Mouse (Mus musculus) embryonic facial prominence, embryonic 11.5 days (tissue): ENCODE data around the gene Mmp10. TPM values are rescaled to one million over a fixed set of nuclear protein-coding genes. Genes with fewer than 3 reads are reported as not detected.

Experiments
- ATAC-seq: fragments of 200-750 bp; cut with Nextera tagmentation; replicated peaks from 2 replicates; pipeline ENCODE4 v1.8.0; 2017; ENCODE audit warnings: low read depth; ENCODE audit not compliant: insufficient number of reproducible peaks, low FRiP score, low TSS enrichment
- DNase-seq: peaks from one replicate; pipeline ENCODE4 v3.0.0-alpha.2; 2015; ENCODE audit warnings: low spot score
- H3K27ac ChIP-seq: fragments of 300-500 bp; sonication (generic); replicated peaks from 2 replicates; pipeline ENCODE4 v1.5.1; 2014; ENCODE audit warnings: mild to moderate bottlenecking, low read depth, low read length, control low read depth
- H3K27me3 ChIP-seq: fragments of 300-500 bp; sonication (generic); 2 replicates; pipeline ENCODE4 v1.6.1; 2014; ENCODE audit warnings: mild to moderate bottlenecking, low read length, moderate library complexity, mixed read lengths; ENCODE audit not compliant: control insufficient read depth, insufficient read depth
- H3K36me3 ChIP-seq: fragments of 300-500 bp; sonication (generic); replicated peaks from 2 replicates; pipeline ENCODE4 v1.6.1; 2014; ENCODE audit warnings: low read depth, mild to moderate bottlenecking, low read length, moderate library complexity, mixed read lengths; ENCODE audit not compliant: control insufficient read depth, insufficient read depth
- H3K4me1 ChIP-seq: fragments of 300-500 bp; sonication (generic); 2 replicates; pipeline ENCODE4 v1.6.1; 2014; ENCODE audit warnings: low read length, mixed read lengths; ENCODE audit not compliant: control insufficient read depth, insufficient read depth
- H3K4me2 ChIP-seq: fragments of 300-500 bp; sonication (generic); 2 replicates; pipeline ENCODE4 v1.6.1; 2014; ENCODE audit warnings: low read depth, mild to moderate bottlenecking, control low read depth, low read length, moderate library complexity
- H3K4me3 ChIP-seq: fragments of 300-500 bp; sonication (generic); 2 replicates; pipeline ENCODE4 v1.5.1; 2014; ENCODE audit warnings: low read depth, low read length, control low read depth
- H3K9ac ChIP-seq: fragments of 300-500 bp; sonication (generic); replicated peaks from 2 replicates; pipeline ENCODE4 v1.6.1; 2014; ENCODE audit warnings: mild to moderate bottlenecking, control low read depth, low read length
- H3K9me3 ChIP-seq: fragments of 300-500 bp; sonication (generic); replicated peaks from 2 replicates; pipeline ENCODE4 v1.6.1; 2016; ENCODE audit warnings: mild to moderate bottlenecking, low read length, inconsistent platforms, mixed read lengths; ENCODE audit not compliant: control insufficient read depth
- WGBS: fragments of 180-500 bp; shearing (Covaris S2); extraction: QIAGEN DNeasy Blood & Tissue Kit; methylation state at CpG from one replicate; pipeline ENCODE4 v1.1.7; 2014; 5-methylcytosine and 5-hydroxymethylcytosine counted together
- polyA plus RNA-seq: library from polyadenylated mRNA; unstranded; fragments of >200 nt; fragmentation: Nextera tagmentation; extraction: Ambion mirVana; gene quantifications from 2 replicates; pipeline ENCODE4 v1.2.1, GENCODE M21; 2014

The Mmp10 gene
- polyA plus RNA-seq, 1 experiment from 2014 or later = not detected

GRCm38 (mm10) chr9:7558221-7559017 lies 56.3 kb downstream of the Mmp10 start, which contains the start of gene Mmp8:
Mmp8 (plus strand) TSS chr9:7558456.
- H3K4me2 ChIP-seq = no peak within 1 kb of the TSS
- no peaks in the 10 kb centered on the region for H3K9me3 ChIP-seq
- no peak within 1 kb of the TSS for H3K27ac ChIP-seq
- DNase-seq (no peak), ATAC-seq (no peak)
- no peaks in the 10 kb centered on the region for H3K27me3 ChIP-seq
- H3K4me3 ChIP-seq = no peak within 1 kb of the TSS
- H3K4me1 ChIP-seq = no peaks in the 10 kb centered on the region
- no peak within 1 kb of the TSS for H3K9ac ChIP-seq
- 85% methylated on average over 8 of the region's 8 CpGs for WGBS
- H3K36me3 ChIP-seq = no peaks in the 10 kb centered on the region

Other genes with a start within 250 kb of the Mmp10 start
- not detected in 2 replicates for gene Mmp13, start 229.8 kb upstream of the Mmp10 start, polyA plus RNA-seq
- not detected in 2 replicates for gene Mmp12, start 158.0 kb upstream of the Mmp10 start, polyA plus RNA-seq
- gene Mmp1b, start 114.3 kb upstream of the Mmp10 start, polyA plus RNA-seq = not detected in 2 replicates
- not detected in 2 replicates for gene Mmp3, start 56.5 kb upstream of the Mmp10 start, polyA plus RNA-seq
- gene Mmp8, start 56.1 kb downstream of the Mmp10 start, polyA plus RNA-seq = 0.08 TPM in 1 of 2 replicates, not detected in the other
- gene Mmp27, start 69.0 kb downstream of the Mmp10 start, polyA plus RNA-seq = not detected in 2 replicates
- not detected in 2 replicates for gene Mmp20, start 125.9 kb downstream of the Mmp10 start, polyA plus RNA-seq
- gene Mmp7, start 189.7 kb downstream of the Mmp10 start, polyA plus RNA-seq = not detected in 2 replicates